Mouse (Mus musculus): ENCODE measurements around the gene Clec10a. TPM values are rescaled to one million over a fixed set of nuclear protein-coding genes. Genes with fewer than 3 reads are reported as not detected.
A peak's percentile ranks its signal among the peaks of the same experiment; 100 is the strongest.
"Not testable (repeated sequence)": the region's sequence is repeated elsewhere in the genome, so short reads cannot be mapped to it uniquely, and the experiment has no call there.

The Clec10a gene
- polyA plus RNA-seq (2012; ENCODE audit: insufficient read depth, insufficient read length, missing spikeins), result 106 and 116 TPM in 2 replicates

GRCm38 (mm10) chr11:70155897-70156296 lies at the start of gene Clec10a:
TSS of gene Clec10a (plus strand) at chr11:70156197.
- not testable (repeated sequence) for H3K4me1 ChIP-seq (ENCODE audit: control insufficient read depth, insufficient read depth, low read length); H3K4me3 ChIP-seq (ENCODE audit: insufficient read depth, low read length); H3K27ac ChIP-seq (ENCODE audit: insufficient read depth, low read depth, low read length)

- TF ChIP-seq POLR2A (IDR thresholded peaks at IDR 0.05; ENCODE audit: borderline replicate concordance, low read depth, low read length) (no peak), CTCF (IDR thresholded peaks at IDR 0.05; ENCODE audit: low read depth, low read length) (no peak)
- no peak overlapping the region for H3K27ac ChIP-seq (ENCODE audit: insufficient read depth, low read depth, low read length)
- H3K4me3 ChIP-seq (ENCODE audit: insufficient read depth, low read length), result no peak overlapping the region
- H3K4me1 ChIP-seq (ENCODE audit: control insufficient read depth, insufficient read depth, low read length), result peaks cover 6% of the 10 kb centered on the region
These were observed 48.9 kb upstream of the Clec10a start for GRCm38 (mm10) chr11:70107085-70107484.

- no peak overlapping the region for H3K4me3 ChIP-seq (ENCODE audit: insufficient read depth, low read length)
- no peak for TF ChIP-seq POLR2A (IDR thresholded peaks at IDR 0.05; ENCODE audit: borderline replicate concordance, low read depth, low read length)
- TF ChIP-seq CTCF (IDR thresholded peaks at IDR 0.05; ENCODE audit: low read depth, low read length), result peak; percentile 48; the same call in 1 of the 2 replicates
- peaks cover 23% of the 10 kb centered on the region for H3K4me1 ChIP-seq (ENCODE audit: control insufficient read depth, insufficient read depth, low read length)
- no peak overlapping the region for H3K27ac ChIP-seq (ENCODE audit: insufficient read depth, low read depth, low read length)
These were observed 45.9 kb upstream of the Clec10a start for GRCm38 (mm10) chr11:70110146-70110545.

- no peak overlapping the region for H3K27ac ChIP-seq (ENCODE audit: insufficient read depth, low read depth, low read length)
- no peak for TF ChIP-seq POLR2A (IDR thresholded peaks at IDR 0.05; ENCODE audit: borderline replicate concordance, low read depth, low read length)
- no peak for TF ChIP-seq CTCF (IDR thresholded peaks at IDR 0.05; ENCODE audit: low read depth, low read length)
- no peak overlapping the region for H3K4me3 ChIP-seq (ENCODE audit: insufficient read depth, low read length)
These were observed 41.4 kb upstream of the Clec10a start for GRCm38 (mm10) chr11:70114562-70114961.

GRCm38 (mm10) chr11:70115901-70116300 lies 40.1 kb upstream of the Clec10a start:
- Histone ChIP-seq H3K4me1 (ENCODE audit: control insufficient read depth, insufficient read depth, low read length) (peaks cover 23% of the 10 kb centered on the region), H3K27ac (ENCODE audit: insufficient read depth, low read depth, low read length) (no peak overlapping the region), H3K4me3 (ENCODE audit: insufficient read depth, low read length) (no peak overlapping the region)
- TF ChIP-seq POLR2A (IDR thresholded peaks at IDR 0.05; ENCODE audit: borderline replicate concordance, low read depth, low read length), result no peak
- TF ChIP-seq CTCF (IDR thresholded peaks at IDR 0.05; ENCODE audit: low read depth, low read length), result no peak

More at GRCm38 (mm10) chr11:70114562-70114961, 41.4 kb upstream of the Clec10a start:
- peaks cover 19% of the 10 kb centered on the region for H3K4me1 ChIP-seq (ENCODE audit: control insufficient read depth, insufficient read depth, low read length)

GRCm38 (mm10) chr11:70129926-70130379 lies 26.0 kb upstream of the Clec10a start, which contains the start of gene Mgl2:
TSS of gene Mgl2 (plus strand) at chr11:70130329.
- Histone ChIP-seq H3K4me3 (ENCODE audit: insufficient read depth, low read length) (no peak within 1 kb of the TSS), H3K27ac (ENCODE audit: insufficient read depth, low read depth, low read length) (peak within 1 kb of the TSS; percentile 73), H3K4me1 (ENCODE audit: control insufficient read depth, insufficient read depth, low read length) (peaks cover 19% of the 10 kb centered on the region)
- no peak for TF ChIP-seq CTCF (IDR thresholded peaks at IDR 0.05; ENCODE audit: low read depth, low read length)

- H3K4me3 ChIP-seq (ENCODE audit: insufficient read depth, low read length); H3K4me1 ChIP-seq (ENCODE audit: control insufficient read depth, insufficient read depth, low read length); H3K27ac ChIP-seq (ENCODE audit: insufficient read depth, low read depth, low read length): not testable (repeated sequence)
These were observed 21.0 kb upstream of the Clec10a start for GRCm38 (mm10) chr11:70135001-70135400.

GRCm38 (mm10) chr11:70135925-70136324 lies 20.1 kb upstream of the Clec10a start:
- not testable (repeated sequence) for H3K27ac ChIP-seq (ENCODE audit: insufficient read depth, low read depth, low read length); H3K4me3 ChIP-seq (ENCODE audit: insufficient read depth, low read length); H3K4me1 ChIP-seq (ENCODE audit: control insufficient read depth, insufficient read depth, low read length)

- Histone ChIP-seq H3K4me3 (ENCODE audit: insufficient read depth, low read length) (no peak overlapping the region), H3K27ac (ENCODE audit: insufficient read depth, low read depth, low read length) (no peak overlapping the region), H3K4me1 (ENCODE audit: control insufficient read depth, insufficient read depth, low read length) (no peaks in the 10 kb centered on the region)
- TF ChIP-seq POLR2A (IDR thresholded peaks at IDR 0.05; ENCODE audit: borderline replicate concordance, low read depth, low read length) (no peak), CTCF (IDR thresholded peaks at IDR 0.05; ENCODE audit: low read depth, low read length) (no peak)
These were observed 16.8 kb upstream of the Clec10a start for GRCm38 (mm10) chr11:70139171-70139570.

GRCm38 (mm10) chr11:70151072-70151471 lies 4.9 kb upstream of the Clec10a start:
- Histone ChIP-seq H3K4me3 (ENCODE audit: insufficient read depth, low read length) (no peak overlapping the region), H3K4me1 (ENCODE audit: control insufficient read depth, insufficient read depth, low read length) (peaks cover 21% of the 10 kb centered on the region), H3K27ac (ENCODE audit: insufficient read depth, low read depth, low read length) (no peak overlapping the region)
- TF ChIP-seq POLR2A (IDR thresholded peaks at IDR 0.05; ENCODE audit: borderline replicate concordance, low read depth, low read length) (no peak), CTCF (IDR thresholded peaks at IDR 0.05; ENCODE audit: low read depth, low read length) (no peak)

GRCm38 (mm10) chr11:70162336-70162735 lies 6.3 kb downstream of the Clec10a start:
- H3K4me3 ChIP-seq (ENCODE audit: insufficient read depth, low read length), result no peak overlapping the region
- no peak for TF ChIP-seq POLR2A (IDR thresholded peaks at IDR 0.05; ENCODE audit: borderline replicate concordance, low read depth, low read length)
- TF ChIP-seq CTCF (IDR thresholded peaks at IDR 0.05; ENCODE audit: low read depth, low read length), result no peak

More at GRCm38 (mm10) chr11:70162336-70162735, 6.3 kb downstream of the Clec10a start:
- peaks cover 14% of the 10 kb centered on the region for H3K4me1 ChIP-seq (ENCODE audit: control insufficient read depth, insufficient read depth, low read length)
- H3K27ac ChIP-seq (ENCODE audit: insufficient read depth, low read depth, low read length), result no peak overlapping the region

All from bone marrow macrophage, adult 2 months (primary cell).